Mouse (Mus musculus) heart, postnatal 0 days (tissue): Measurements from ENCODE around the gene Trem1.

Experiments used
- CTCF ChIP-seq: IDR thresholded peaks from 2 replicates; pipeline ENCODE4 v1.5.1; 2016; ENCODE audit warnings: antibody characterized with exemption, control low read depth, low read depth
- EP300 ChIP-seq: IDR thresholded peaks from 2 replicates; pipeline ENCODE4 v1.6.1; 2016; ENCODE audit warnings: antibody characterized with exemption, low read depth

GRCm38 (mm10) chr17:48235773-48236370 is 3.3 kb downstream of the Trem1 start:
- TF ChIP-seq CTCF = no peak
- no peak for TF ChIP-seq EP300
